Mouse (Mus musculus): ENCODE data around the gene Sim2. TPM values are rescaled to one million over a fixed set of nuclear protein-coding genes. Genes with fewer than 3 reads are reported as not detected.
A peak's percentile ranks its signal among the peaks of the same experiment; 100 is the strongest.

Gene Sim2
- polyA plus RNA-seq, 1 experiment from 2014 or later: 4.3 TPM

- no peak for ATAC-seq (ENCODE audit: insufficient number of reproducible peaks, insufficient read depth, low FRiP score, low TSS enrichment)
- Histone ChIP-seq H3K27me3 (peaks cover 91% of the 10 kb centered on the region), H3K36me3 (no peaks in the 10 kb centered on the region), H3K4me2 (replicated peaks) (peak overlapping the region; percentile 39), H3K9ac (0 out of 2 replicates have a peak overlapping the region, but pooled peaks have one; percentile 57), H3K9me3 (no peaks in the 10 kb centered on the region), H3K27ac (no peak overlapping the region), H3K4me1 (peaks cover 9% of the 10 kb centered on the region), H3K4me3 (peak overlapping the region; percentile 40)
- 3% methylated on average over 11 of the region's 11 CpGs for WGBS
These were observed 3.6 kb downstream of the Sim2 start for GRCm38 (mm10) chr16:94088226-94088748.

- WGBS: 4% methylated on average over 14 of the region's 14 CpGs
- Histone ChIP-seq H3K4me2 (replicated peaks) (0 out of 2 replicates have a peak overlapping the region, but pooled peaks have one; percentile 13), H3K9ac (no peak overlapping the region), H3K9me3 (no peaks in the 10 kb centered on the region), H3K4me3 (peak overlapping the region; percentile 40), H3K4me1 (peaks cover 13% of the 10 kb centered on the region), H3K27ac (no peak overlapping the region), H3K36me3 (no peaks in the 10 kb centered on the region), H3K27me3 (peaks cover 96% of the 10 kb centered on the region)
- no peak for ATAC-seq (ENCODE audit: insufficient number of reproducible peaks, insufficient read depth, low FRiP score, low TSS enrichment)
These were observed 4.3 kb downstream of the Sim2 start for GRCm38 (mm10) chr16:94088819-94089692.

GRCm38 (mm10) chr16:94092511-94093150, 7.9 kb downstream of the Sim2 start:
- H3K27me3 ChIP-seq: peaks cover 88% of the 10 kb centered on the region
- 0 out of 2 replicates have a peak overlapping the region, but pooled peaks have one; percentile 4 for H3K4me3 ChIP-seq
- ATAC-seq (ENCODE audit: insufficient number of reproducible peaks, insufficient read depth, low FRiP score, low TSS enrichment): no peak
- no peak overlapping the region for H3K27ac ChIP-seq
- no peaks in the 10 kb centered on the region for H3K36me3 ChIP-seq
- WGBS: 2% methylated on average over 12 of the region's 12 CpGs
- no peak overlapping the region for H3K9ac ChIP-seq
- H3K4me1 ChIP-seq: peaks cover 15% of the 10 kb centered on the region; the same call in 1 of the 2 replicates
- no peaks in the 10 kb centered on the region for H3K9me3 ChIP-seq
- no peak overlapping the region for H3K4me2 ChIP-seq (replicated peaks)

DNA sequence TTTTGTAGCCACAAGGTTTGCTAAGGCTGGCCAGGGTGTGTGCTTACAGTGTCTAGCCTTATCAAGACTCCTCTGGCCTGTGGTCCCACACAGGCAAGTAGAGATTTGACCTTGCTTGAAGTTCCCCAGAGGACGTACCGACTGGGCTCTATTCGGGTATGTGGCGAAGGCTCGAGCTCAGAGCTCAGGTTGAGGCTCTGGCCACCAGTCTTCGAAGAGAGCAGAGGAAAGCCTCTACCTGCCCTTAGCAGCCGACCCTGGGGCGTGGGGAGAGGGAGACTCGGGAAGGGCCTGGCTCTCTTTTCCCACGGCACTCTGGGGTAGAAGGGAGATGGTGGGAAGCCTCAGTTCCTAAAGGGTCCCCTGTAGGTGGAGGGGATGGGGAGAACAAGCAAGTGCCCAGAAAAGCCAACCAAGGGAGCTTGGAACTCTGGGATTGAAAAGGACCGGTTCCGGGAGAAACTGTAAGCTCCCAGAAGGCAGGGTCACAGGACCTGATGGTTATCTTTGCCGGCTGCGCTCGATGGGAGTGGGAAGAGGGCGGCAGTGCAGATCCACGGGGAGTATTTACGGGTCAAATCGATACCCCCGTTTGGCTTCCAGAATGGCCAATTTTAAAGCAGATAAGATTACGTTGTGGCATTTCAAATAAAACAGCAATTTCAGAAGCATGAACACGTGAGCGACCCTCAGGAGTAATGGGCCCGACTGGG, 8.6 kb downstream of the Sim2 start:
- WGBS: 1% methylated on average over 24 of the region's 24 CpGs
- Histone ChIP-seq H3K27me3 (peaks cover 88% of the 10 kb centered on the region), H3K9ac (no peak overlapping the region), H3K4me3 (0 out of 2 replicates have a peak overlapping the region, but pooled peaks have one; percentile 4), H3K36me3 (no peaks in the 10 kb centered on the region), H3K4me1 (peaks cover 15% of the 10 kb centered on the region; the same call in 1 of the 2 replicates), H3K27ac (no peak overlapping the region), H3K4me2 (replicated peaks) (no peak overlapping the region), H3K9me3 (no peaks in the 10 kb centered on the region)
- ATAC-seq (ENCODE audit: insufficient number of reproducible peaks, insufficient read depth, low FRiP score, low TSS enrichment): no peak

DNA sequence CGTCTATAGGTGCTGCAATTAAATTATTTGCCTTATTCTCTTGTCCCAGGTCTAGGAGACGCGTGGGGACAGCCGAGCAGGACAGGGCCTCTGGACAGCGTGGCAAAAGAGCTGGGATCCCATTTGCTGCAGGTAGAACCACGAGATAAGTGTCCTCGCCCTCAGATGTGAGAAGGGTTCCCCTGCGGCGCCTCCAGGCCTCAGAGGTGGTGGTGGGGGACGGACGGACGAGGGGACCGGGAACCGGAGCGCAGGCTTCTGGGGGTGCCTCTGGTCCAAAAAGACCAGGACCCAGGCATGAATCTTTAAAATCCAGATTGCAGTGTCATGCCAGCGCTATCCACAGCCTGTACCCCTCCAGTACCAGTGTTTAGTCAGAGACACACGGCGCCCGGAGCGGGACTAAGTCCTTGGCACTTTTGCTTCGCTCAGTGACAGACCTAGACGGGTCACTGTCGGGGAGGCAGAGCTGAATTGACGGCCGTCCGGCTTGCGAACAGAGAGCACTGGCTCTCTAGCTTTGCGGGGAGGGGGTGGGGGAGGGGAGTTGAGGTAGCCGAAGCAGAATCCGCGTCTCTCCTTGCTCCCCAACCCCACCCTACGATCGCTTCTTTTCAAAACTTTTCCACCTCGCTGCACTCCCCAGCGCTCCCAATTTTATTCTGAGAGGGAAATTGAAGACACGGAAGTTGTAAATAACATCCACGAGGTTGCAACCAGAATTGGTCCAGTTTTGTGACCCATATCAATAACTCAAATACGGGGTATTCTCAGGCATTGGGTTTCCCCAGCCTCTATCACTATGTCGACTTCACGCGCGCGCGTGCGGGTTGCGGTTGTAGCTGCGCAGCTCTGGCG, 9.7 kb downstream of the Sim2 start:
- Histone ChIP-seq H3K4me3 (peak overlapping the region; percentile 9; the same call in 1 of the 2 replicates), H3K27me3 (peaks cover 85% of the 10 kb centered on the region), H3K36me3 (no peaks in the 10 kb centered on the region), H3K27ac (no peak overlapping the region), H3K9ac (no peak overlapping the region), H3K9me3 (no peaks in the 10 kb centered on the region), H3K4me2 (replicated peaks) (peak overlapping the region; percentile 19; the same call in 1 of the 2 replicates), H3K4me1 (peaks cover 15% of the 10 kb centered on the region; the same call in 1 of the 2 replicates)
- WGBS: 1% methylated on average over 48 of the region's 48 CpGs
- no peak for ATAC-seq (ENCODE audit: insufficient number of reproducible peaks, insufficient read depth, low FRiP score, low TSS enrichment)

DNA sequence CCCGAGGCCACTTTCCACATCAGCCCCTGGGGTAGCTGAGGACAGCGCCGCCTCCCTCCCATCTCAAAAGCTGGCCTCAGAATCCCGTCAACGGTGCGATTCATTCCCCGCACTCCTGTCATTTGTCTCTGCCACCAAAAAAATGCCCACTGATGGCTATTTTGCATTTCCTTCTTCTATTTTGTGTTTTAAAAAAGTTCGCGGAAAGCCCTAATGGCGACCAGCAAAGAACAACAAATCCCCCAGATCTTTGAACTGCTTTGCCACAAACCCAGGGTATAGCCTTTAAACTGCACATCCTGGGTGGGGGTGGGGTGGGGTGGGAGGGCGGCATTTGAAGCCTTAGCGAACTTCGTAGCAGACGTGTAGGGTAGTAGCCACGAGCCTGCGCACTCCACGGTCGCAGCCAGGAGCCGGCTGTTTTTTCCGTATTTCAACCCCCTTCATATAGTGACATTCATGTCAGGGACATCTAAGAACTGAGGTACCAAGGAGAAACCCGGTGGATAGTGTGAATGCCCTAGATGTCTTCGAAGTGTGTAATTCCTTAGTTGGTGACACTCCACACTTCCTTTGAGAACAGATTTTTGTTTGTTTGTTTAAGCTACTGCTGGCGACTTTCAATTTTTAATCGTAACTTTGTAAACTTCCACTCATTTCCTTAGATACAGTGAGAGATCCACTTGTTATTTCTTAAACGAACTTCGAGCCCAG, 10.5 kb downstream of the Sim2 start:
- Histone ChIP-seq H3K4me2 (replicated peaks) (peak overlapping the region; percentile 19), H3K9me3 (no peaks in the 10 kb centered on the region), H3K4me1 (peaks cover 15% of the 10 kb centered on the region; the same call in 1 of the 2 replicates), H3K36me3 (no peaks in the 10 kb centered on the region), H3K27ac (no peak overlapping the region), H3K27me3 (peaks cover 77% of the 10 kb centered on the region), H3K9ac (no peak overlapping the region), H3K4me3 (peak overlapping the region; percentile 9; the same call in 1 of the 2 replicates)
- ATAC-seq (ENCODE audit: insufficient number of reproducible peaks, insufficient read depth, low FRiP score, low TSS enrichment): no peak
- 1% methylated on average over 26 of the region's 26 CpGs for WGBS

GRCm38 (mm10) chr16:94096479-94096878, 11.7 kb downstream of the Sim2 start:
- Histone ChIP-seq H3K4me2 (replicated peaks) (no peak overlapping the region), H3K4me1 (peaks cover 15% of the 10 kb centered on the region; the same call in 1 of the 2 replicates), H3K36me3 (no peaks in the 10 kb centered on the region), H3K27ac (no peak overlapping the region), H3K9me3 (no peaks in the 10 kb centered on the region), H3K4me3 (no peak overlapping the region), H3K27me3 (peaks cover 65% of the 10 kb centered on the region), H3K9ac (no peak overlapping the region)
- whole genome bisulfite sequencing: 3% methylated on average over 14 of the region's 14 CpGs
- no peak for ATAC-seq (ENCODE audit: insufficient number of reproducible peaks, insufficient read depth, low FRiP score, low TSS enrichment)

GRCm38 (mm10) chr16:94097724-94098455, 13.2 kb downstream of the Sim2 start:
- no peak overlapping the region for H3K4me2 ChIP-seq (replicated peaks)
- no peaks in the 10 kb centered on the region for H3K9me3 ChIP-seq
- H3K27ac ChIP-seq: no peak overlapping the region
- no peaks in the 10 kb centered on the region for H3K36me3 ChIP-seq
- 0 out of 2 replicates have a peak, but pooled peaks have one; percentile 61 for ATAC-seq (ENCODE audit: insufficient number of reproducible peaks, insufficient read depth, low FRiP score, low TSS enrichment)
- peaks cover 18% of the 10 kb centered on the region; the same call in 1 of the 2 replicates for H3K4me1 ChIP-seq
- WGBS: 6% methylated on average over 12 of the region's 12 CpGs
- H3K4me3 ChIP-seq: no peak overlapping the region
- H3K27me3 ChIP-seq: peaks cover 51% of the 10 kb centered on the region
- no peak overlapping the region for H3K9ac ChIP-seq

GRCm38 (mm10) chr16:94113160-94113559, 28.4 kb downstream of the Sim2 start:
- H3K27me3 ChIP-seq: peaks cover 11% of the 10 kb centered on the region; the same call in 1 of the 2 replicates
- no peaks in the 10 kb centered on the region for H3K9me3 ChIP-seq
- 76% methylated on average over 7 of the region's 7 CpGs for WGBS
- no peak overlapping the region for H3K9ac ChIP-seq
- no peak overlapping the region for H3K4me3 ChIP-seq
- H3K4me1 ChIP-seq: no peaks in the 10 kb centered on the region; the same call in 1 of the 2 replicates
- ATAC-seq (ENCODE audit: insufficient number of reproducible peaks, insufficient read depth, low FRiP score, low TSS enrichment): no peak
- H3K36me3 ChIP-seq: no peaks in the 10 kb centered on the region
- no peak overlapping the region for H3K4me2 ChIP-seq (replicated peaks)
- H3K27ac ChIP-seq: no peak overlapping the region

All from embryonic facial prominence, embryonic 12.5 days (tissue).